Mouse (Mus musculus): ENCODE data around the gene Tmem156. TPM values are rescaled to one million over a fixed set of nuclear protein-coding genes. Genes with fewer than 3 reads are reported as not detected.

Gene Tmem156
- polyA plus RNA-seq, 1 experiment from 2014 or later: not detected

DNA sequence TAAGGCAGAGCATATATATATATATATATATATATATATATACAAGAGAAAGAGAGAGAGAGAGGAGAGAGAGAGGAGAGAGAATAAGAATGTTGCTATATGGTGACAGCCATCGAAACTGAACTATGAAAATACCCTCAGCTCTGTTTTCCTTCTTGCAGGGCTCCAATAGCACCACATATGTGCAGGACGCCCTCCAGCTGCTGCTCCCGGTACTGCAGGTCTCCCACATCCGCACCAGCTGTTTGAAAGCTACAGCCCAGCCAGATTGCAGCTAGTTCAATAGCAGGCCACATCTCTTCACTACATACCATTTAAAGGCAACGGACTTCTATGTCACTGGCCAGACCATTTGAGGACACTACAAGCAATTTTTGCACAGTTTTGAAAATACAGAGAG lies 51.5 kb downstream of the Tmem156 start:
- Histone ChIP-seq H3K4me3 (no peak overlapping the region), H3K27me3 (no peaks in the 10 kb centered on the region), H3K4me2 (replicated peaks) (no peak overlapping the region), H3K27ac (no peak overlapping the region), H3K4me1 (0 out of 2 replicates have a peak, but pooled peaks cover 4% of the 10 kb centered on the region), H3K9me3 (replicated peaks) (no peaks in the 10 kb centered on the region), H3K9ac (no peak overlapping the region), H3K36me3 (no peaks in the 10 kb centered on the region)
- no peak for ATAC-seq (ENCODE audit: low FRiP score)
- WGBS: 68% methylated on average over 5 of the region's 5 CpGs

DNA sequence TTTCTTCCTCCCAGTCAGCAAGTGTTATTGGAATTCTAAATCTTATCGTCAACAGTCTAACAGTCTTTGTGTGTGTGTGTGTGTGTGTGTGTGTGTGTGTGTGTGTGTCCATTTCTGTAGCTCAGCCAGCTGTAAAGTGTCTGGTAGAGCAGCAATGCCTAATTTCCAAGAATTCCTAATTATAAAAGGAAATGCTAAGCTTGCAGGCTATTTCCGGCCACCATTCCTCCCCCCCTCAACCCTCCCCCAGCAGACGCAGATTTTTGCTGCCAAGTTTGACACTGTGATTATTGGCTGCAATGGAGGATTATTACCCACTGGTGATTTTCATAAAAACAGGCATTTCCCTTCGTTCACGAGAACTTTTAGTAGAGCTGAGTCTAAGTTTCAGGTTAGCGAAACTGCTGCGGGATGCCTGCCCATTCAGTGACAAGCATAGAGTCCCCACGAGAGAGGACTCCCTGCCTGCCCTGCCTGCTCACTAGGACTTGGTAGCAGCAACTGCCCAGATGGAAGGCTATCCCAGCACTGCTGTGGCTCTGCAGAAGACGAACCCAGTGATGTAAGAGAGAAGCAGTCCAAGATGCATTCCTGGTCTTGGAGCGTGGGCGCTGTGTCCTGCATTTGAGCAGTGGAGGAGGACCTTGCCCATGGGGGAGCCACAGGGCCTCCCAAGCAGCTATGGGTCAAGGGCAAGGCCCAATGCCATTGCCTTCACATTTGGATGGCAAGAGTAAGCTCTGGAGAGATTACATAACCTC lies 52.9 kb downstream of the Tmem156 start:
- no peaks in the 10 kb centered on the region for H3K36me3 ChIP-seq
- no peak overlapping the region for H3K4me3 ChIP-seq
- 84% methylated on average over 11 of the region's 11 CpGs for WGBS
- H3K27ac ChIP-seq: peak overlapping the region; percentile 40; the same call in 1 of the 2 replicates
- H3K9ac ChIP-seq: no peak overlapping the region
- 0 out of 2 replicates have a peak, but pooled peaks cover 4% of the 10 kb centered on the region for H3K4me1 ChIP-seq
- H3K4me2 ChIP-seq (replicated peaks): no peak overlapping the region
- ATAC-seq (ENCODE audit: low FRiP score): no peak
- no peaks in the 10 kb centered on the region for H3K9me3 ChIP-seq (replicated peaks)
- H3K27me3 ChIP-seq: no peaks in the 10 kb centered on the region

DNA sequence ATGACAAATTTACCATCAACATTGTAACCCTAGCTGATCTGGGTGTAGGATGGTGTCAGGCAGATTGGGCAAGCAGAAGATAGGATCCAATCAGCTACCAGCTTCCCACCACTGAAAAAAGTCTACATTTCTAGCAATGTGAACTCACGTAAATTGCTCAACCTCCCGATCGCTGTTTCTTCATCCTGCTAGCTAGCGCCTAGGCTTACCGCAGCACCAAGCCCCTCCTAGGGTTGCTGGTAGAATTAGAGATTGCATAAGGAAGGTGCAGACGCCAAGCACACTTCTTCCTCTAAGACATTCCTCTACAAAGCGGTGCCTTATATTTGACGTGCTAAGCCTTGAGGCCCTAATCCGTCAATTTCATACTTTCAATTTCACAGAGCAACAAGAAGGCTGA lies 53.6 kb downstream of the Tmem156 start:
- no peak overlapping the region for H3K4me2 ChIP-seq (replicated peaks)
- H3K4me3 ChIP-seq: no peak overlapping the region
- no peak for ATAC-seq (ENCODE audit: low FRiP score)
- H3K4me1 ChIP-seq: 0 out of 2 replicates have a peak, but pooled peaks cover 4% of the 10 kb centered on the region
- H3K9ac ChIP-seq: no peak overlapping the region
- H3K9me3 ChIP-seq (replicated peaks): no peaks in the 10 kb centered on the region
- no peaks in the 10 kb centered on the region for H3K27me3 ChIP-seq
- no peaks in the 10 kb centered on the region for H3K36me3 ChIP-seq
- 90% methylated on average over 9 of the region's 9 CpGs for WGBS
- 0 out of 2 replicates have a peak overlapping the region, but pooled peaks have one; percentile 40 for H3K27ac ChIP-seq

DNA sequence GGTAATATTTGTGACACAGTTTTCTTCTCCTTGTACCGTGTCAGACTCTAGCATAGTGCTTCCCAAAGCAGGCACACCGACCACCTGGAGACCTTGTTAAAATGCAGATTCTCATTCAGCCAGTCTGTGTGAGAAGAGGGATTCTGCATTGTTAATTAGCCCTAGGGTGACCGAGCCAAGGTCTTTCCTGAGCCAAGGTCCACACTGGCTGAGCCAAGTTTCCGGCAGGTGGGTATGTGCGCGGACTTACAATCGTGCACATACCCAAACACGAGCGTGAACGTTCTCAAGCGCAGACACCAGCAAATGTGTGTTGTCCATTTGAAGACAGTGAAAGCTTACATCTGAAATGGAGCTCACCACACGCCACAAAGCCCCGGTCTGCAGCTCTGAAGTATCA lies 55.3 kb downstream of the Tmem156 start:
- 0 out of 2 replicates have a peak, but pooled peaks cover 4% of the 10 kb centered on the region for H3K4me1 ChIP-seq
- H3K9me3 ChIP-seq (replicated peaks): no peaks in the 10 kb centered on the region
- WGBS: 74% methylated on average over 13 of the region's 13 CpGs
- H3K4me3 ChIP-seq: no peak overlapping the region
- no peaks in the 10 kb centered on the region for H3K27me3 ChIP-seq
- no peak overlapping the region for H3K9ac ChIP-seq
- no peak for ATAC-seq (ENCODE audit: low FRiP score)
- no peaks in the 10 kb centered on the region for H3K36me3 ChIP-seq
- no peak overlapping the region for H3K4me2 ChIP-seq (replicated peaks)
- H3K27ac ChIP-seq: 0 out of 2 replicates have a peak overlapping the region, but pooled peaks have one; percentile 40

DNA sequence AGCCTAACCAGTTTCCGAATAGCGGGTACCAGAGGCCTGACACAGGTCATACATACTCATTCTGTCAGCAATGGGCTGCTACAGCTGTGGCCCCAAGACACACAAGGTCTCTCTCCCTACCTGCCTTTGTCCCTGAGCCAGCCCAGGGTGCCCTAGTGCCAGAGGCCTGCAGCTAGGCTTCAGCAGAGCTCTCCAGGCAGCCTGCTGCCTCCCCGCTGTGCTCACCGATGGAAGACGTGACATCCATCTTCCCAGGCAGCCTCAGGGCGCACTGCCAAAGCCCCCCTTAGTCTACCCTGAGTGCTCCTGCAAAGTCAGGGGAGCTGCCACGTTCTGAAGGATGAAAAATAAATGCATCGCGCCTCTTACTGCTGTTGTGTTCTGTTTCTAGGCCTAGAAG lies 63.9 kb downstream of the Tmem156 start:
- H3K4me3 ChIP-seq: no peak overlapping the region
- peak; percentile 87 for ATAC-seq (ENCODE audit: low FRiP score)
- peak overlapping the region; percentile 76 for H3K27ac ChIP-seq
- H3K27me3 ChIP-seq: no peaks in the 10 kb centered on the region
- 0 out of 2 replicates have a peak overlapping the region, but pooled peaks have one; percentile 15 for H3K9ac ChIP-seq
- H3K4me1 ChIP-seq: peaks cover 14% of the 10 kb centered on the region
- no peak overlapping the region for H3K4me2 ChIP-seq (replicated peaks)
- WGBS: 37% methylated on average over 9 of the region's 9 CpGs
- no peaks in the 10 kb centered on the region for H3K9me3 ChIP-seq (replicated peaks)
- H3K36me3 ChIP-seq: no peaks in the 10 kb centered on the region

DNA sequence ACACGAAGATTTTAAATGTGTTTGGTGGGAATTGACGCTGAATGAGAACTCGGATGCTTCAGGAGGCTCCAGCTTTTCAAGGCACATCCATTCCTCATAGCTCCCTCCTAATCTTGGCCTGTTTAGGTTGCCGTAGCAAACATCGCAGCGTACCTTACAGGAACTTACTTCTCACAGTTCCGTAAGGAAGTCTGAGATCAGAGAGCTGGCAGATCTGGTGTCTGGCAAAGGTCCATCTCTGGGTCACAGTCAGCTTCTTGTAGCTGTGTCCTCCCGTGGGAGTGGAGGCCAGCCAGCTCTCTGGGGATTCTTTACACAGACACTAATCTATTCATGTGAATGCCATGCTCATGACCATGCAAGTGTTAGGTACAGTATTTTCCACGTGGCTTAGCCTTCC lies 65.2 kb downstream of the Tmem156 start:
- no peaks in the 10 kb centered on the region for H3K9me3 ChIP-seq (replicated peaks)
- H3K4me3 ChIP-seq: no peak overlapping the region
- H3K9ac ChIP-seq: no peak overlapping the region
- H3K36me3 ChIP-seq: no peaks in the 10 kb centered on the region
- H3K27me3 ChIP-seq: no peaks in the 10 kb centered on the region
- H3K27ac ChIP-seq: no peak overlapping the region
- 81% methylated on average over 9 of the region's 9 CpGs for WGBS
- ATAC-seq (ENCODE audit: low FRiP score): no peak
- H3K4me1 ChIP-seq: peaks cover 14% of the 10 kb centered on the region
- H3K4me2 ChIP-seq (replicated peaks): no peak overlapping the region

DNA sequence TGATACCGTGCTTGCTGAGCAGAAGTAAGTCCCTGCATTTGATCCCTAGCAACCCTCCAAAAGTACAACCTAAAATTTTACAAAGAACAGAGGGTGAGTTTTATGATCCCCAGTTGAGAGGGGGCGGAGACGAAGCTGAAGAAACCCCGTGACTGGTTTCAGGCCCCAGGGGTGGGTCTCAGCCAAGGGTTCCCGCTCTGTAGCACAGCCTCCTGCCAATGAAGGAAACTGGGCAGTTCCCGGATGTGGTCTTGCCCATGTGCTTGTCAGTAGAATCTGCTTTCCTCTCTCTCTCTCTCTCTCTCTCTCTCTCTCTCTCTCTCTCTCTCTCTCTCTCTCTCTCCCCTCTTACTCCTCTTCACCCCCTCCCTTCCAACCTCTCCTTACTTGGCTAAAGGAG lies 66.0 kb downstream of the Tmem156 start:
- ATAC-seq (ENCODE audit: low FRiP score): no peak
- WGBS: 67% methylated on average over 6 of the region's 6 CpGs
- Histone ChIP-seq H3K9ac (no peak overlapping the region), H3K4me3 (no peak overlapping the region), H3K4me2 (replicated peaks) (no peak overlapping the region), H3K27ac (no peak overlapping the region), H3K9me3 (replicated peaks) (no peaks in the 10 kb centered on the region), H3K27me3 (no peaks in the 10 kb centered on the region), H3K36me3 (no peaks in the 10 kb centered on the region), H3K4me1 (peaks cover 14% of the 10 kb centered on the region)

DNA sequence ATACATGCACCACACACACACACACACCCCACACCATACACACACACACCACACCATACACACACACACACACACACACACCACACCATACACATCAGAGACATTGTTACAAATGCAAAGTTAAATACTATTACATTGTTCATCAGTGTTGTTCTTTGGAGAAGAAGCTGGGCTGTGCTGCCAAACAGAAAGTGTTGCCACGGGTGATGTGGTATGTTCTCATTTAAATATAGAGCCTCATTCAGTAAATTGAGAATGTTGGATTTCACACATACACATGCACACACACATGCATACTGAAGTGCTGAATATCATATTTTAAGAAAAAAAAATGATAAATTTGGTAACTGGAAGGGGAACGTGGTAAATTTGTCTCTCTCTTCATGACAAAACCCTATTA lies 67.3 kb downstream of the Tmem156 start:
- Histone ChIP-seq H3K4me1 (peaks cover 16% of the 10 kb centered on the region), H3K27ac (no peak overlapping the region), H3K36me3 (no peaks in the 10 kb centered on the region), H3K27me3 (no peaks in the 10 kb centered on the region), H3K9ac (no peak overlapping the region), H3K4me2 (replicated peaks) (no peak overlapping the region), H3K4me3 (no peak overlapping the region), H3K9me3 (replicated peaks) (no peaks in the 10 kb centered on the region)
- no peak for ATAC-seq (ENCODE audit: low FRiP score)
- WGBS: 84% methylated on average over 2 of the region's 2 CpGs

DNA sequence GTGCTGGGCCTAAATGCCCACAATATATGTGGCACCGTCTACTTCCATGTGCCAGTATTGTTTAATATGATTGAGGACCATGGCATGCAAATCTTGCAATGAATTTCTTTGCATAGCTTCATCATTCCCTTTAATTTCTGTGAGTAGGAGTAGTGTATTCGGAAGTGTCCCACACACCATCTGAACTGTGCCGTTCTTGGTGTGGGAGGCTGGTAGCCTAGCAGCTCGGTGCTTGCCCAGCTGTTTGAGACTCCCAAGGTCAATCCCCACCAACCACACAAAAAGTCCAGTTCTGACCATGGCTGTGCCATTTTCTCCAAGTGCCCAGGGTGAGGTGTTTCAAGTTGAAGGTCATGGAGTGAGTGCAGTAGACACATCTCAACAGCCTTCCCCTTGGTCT lies 69.9 kb downstream of the Tmem156 start:
- Histone ChIP-seq H3K4me1 (peaks cover 5% of the 10 kb centered on the region; the same call in 1 of the 2 replicates), H3K9ac (no peak overlapping the region), H3K9me3 (replicated peaks) (no peaks in the 10 kb centered on the region), H3K27ac (no peak overlapping the region), H3K36me3 (no peaks in the 10 kb centered on the region), H3K4me2 (replicated peaks) (no peak overlapping the region), H3K4me3 (no peak overlapping the region), H3K27me3 (no peaks in the 10 kb centered on the region)
- 95% methylated on average over 4 of the region's 4 CpGs for WGBS
- no peak for ATAC-seq (ENCODE audit: low FRiP score)

DNA sequence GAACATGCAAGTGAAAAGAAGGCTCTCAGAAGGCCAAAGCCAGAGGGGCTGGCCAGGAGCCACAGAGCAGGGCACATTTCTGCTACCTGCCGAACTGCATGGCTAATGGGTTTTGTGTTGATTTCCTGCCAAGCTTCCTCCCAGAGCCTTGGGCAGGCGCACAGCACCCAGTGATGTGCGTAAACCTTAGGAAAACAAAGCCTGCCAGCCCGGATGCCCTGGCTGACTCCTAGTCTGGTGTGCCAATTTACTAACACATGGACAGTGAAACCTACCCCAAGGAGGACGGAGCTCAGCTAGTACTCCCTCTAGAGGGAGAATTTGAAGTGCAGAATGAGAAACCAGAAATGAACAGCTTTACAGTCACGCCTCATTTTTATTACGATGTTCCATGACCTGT lies 72.1 kb downstream of the Tmem156 start:
- 67% methylated on average over 7 of the region's 7 CpGs for WGBS
- Histone ChIP-seq H3K36me3 (no peaks in the 10 kb centered on the region), H3K27me3 (no peaks in the 10 kb centered on the region), H3K27ac (peak overlapping the region; percentile 13; the same call in 1 of the 2 replicates), H3K4me1 (0 out of 2 replicates have a peak, but pooled peaks cover 2% of the 10 kb centered on the region), H3K4me3 (no peak overlapping the region), H3K4me2 (replicated peaks) (no peak overlapping the region), H3K9me3 (replicated peaks) (no peaks in the 10 kb centered on the region), H3K9ac (no peak overlapping the region)
- ATAC-seq (ENCODE audit: low FRiP score): peak; percentile 58

DNA sequence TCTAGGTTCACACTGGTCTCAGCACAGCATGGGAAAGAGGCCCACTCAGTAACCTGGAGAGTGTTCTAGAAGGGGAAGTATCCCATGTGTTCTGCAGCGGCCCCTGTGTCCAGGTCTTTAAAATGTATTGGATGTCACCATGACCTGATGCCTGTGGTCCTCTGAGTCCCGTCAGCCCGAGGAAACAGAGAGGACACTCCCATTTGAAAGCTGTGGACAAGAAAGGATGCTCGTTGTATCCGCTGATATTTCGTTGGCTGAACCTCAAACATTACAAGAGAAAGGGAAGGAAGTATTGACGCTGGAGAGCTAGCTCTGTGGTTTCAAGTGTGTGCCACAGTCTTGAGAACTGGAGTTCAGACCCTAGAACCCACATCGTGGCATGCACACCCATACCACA lies 72.8 kb downstream of the Tmem156 start:
- Histone ChIP-seq H3K4me1 (0 out of 2 replicates have a peak, but pooled peaks cover 2% of the 10 kb centered on the region), H3K36me3 (no peaks in the 10 kb centered on the region), H3K27me3 (no peaks in the 10 kb centered on the region), H3K27ac (no peak overlapping the region), H3K4me3 (no peak overlapping the region), H3K9me3 (replicated peaks) (no peaks in the 10 kb centered on the region), H3K9ac (no peak overlapping the region), H3K4me2 (replicated peaks) (no peak overlapping the region)
- no peak for ATAC-seq (ENCODE audit: low FRiP score)
- WGBS: 87% methylated on average over 8 of the region's 8 CpGs

DNA sequence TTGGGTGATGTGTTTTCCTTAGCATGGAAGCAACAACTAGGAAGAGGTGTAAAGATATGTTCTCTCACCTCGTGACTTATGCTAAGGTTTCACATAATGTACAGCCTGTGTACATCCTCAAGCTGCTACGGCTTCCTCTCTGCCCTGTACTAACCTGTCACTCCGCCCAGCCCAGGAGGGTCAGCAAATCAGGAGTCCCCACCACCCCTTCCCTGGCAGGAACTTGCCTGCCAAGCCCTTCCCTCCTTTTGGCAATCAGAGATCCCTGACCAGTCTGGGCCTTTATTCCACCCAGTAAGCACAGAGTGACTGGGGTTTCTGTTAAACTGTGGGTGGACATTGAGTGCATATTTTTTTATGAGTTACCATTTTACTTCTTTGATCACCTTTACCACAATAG lies 76.4 kb downstream of the Tmem156 start:
- Histone ChIP-seq H3K4me3 (no peak overlapping the region), H3K27me3 (no peaks in the 10 kb centered on the region), H3K4me1 (0 out of 2 replicates have a peak, but pooled peaks cover 2% of the 10 kb centered on the region), H3K36me3 (no peaks in the 10 kb centered on the region), H3K9me3 (replicated peaks) (no peaks in the 10 kb centered on the region), H3K4me2 (replicated peaks) (no peak overlapping the region), H3K9ac (no peak overlapping the region), H3K27ac (no peak overlapping the region)
- no peak for ATAC-seq (ENCODE audit: low FRiP score)
- 91% methylated on average over 3 of the region's 3 CpGs for WGBS

Measured in hindbrain, embryonic 12.5 days (tissue).